Mouse (Mus musculus): ENCODE measurements around the gene Ogn.
"Not testable (repeated sequence)": the region's sequence is repeated elsewhere in the genome, so short reads cannot be mapped to it uniquely, and the experiment has no call there.

Ogn gene

DNA sequence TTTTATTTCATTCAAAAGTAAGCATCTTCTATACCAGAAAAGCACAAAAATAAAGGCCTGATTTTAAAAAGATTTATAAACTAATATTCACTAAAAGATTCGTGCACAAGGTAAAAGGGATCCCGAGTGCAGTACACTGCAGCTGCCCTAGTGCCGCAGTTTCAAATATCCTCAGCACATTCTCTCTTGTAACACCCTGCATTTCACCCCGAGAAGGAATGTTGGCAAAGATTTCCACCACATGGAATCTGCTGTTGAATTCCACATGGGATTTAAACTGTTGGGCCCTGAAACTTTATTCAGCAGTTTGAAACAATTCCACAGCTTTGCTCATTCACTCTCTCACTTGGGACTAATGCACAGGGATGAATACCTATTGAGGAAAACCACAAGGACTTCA, at the start of gene Ogn:
TSS of gene Ogn (plus strand) at position 333 of the 400 bp plus-strand sequence.
- DNase-seq (ENCODE audit: low spot score), result no peak

- peak; percentile 36 for DNase-seq (ENCODE audit: low spot score)
These were observed 48.7 kb upstream of the Ogn start for GRCm38 (mm10) chr13:49559185-49559584.

- no peak for DNase-seq (ENCODE audit: low spot score)
These were observed 47.0 kb upstream of the Ogn start for GRCm38 (mm10) chr13:49560886-49561285.

DNA sequence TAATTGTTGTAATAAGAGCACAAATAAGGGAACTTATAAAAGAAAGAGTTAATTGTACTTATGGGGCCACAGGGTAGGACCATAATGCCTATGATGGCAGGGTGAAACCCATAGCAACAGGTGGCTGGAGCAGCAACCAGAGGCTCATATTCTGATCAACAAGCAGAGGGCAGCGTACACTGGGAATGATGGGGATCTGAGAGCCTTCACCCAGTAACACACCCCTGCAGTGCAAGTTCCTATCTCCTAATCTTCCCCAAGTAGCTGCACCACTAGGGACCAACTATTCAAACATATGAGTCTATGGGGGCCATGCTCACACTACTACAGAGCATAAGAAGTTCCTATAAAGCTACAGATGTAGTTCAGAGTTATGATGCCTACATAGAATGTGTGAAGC, 43.5 kb upstream of the Ogn start:
- no peak for DNase-seq (ENCODE audit: low spot score)

DNA sequence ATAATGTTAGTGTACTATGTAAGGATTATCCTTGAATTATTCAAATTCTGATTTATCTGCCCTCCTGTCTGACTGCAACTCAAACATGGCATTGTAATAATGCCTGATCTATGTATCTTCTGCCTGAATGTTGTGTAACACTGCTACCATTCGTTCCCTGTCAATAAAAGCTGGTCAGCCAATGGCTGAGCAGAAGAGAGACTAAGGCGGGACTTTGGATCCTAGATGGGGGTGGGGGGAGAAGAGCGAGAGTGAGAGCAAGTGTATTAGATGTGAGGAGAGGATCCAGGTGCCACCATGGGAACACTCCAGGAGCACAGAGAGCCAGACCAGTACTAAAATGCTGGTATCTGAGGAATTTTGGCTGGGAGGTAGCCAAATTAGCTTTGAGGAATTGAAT, 37.5 kb upstream of the Ogn start:
- DNase-seq (ENCODE audit: low spot score), result no peak

GRCm38 (mm10) chr13:49571418-49571817, 36.4 kb upstream of the Ogn start:
- DNase-seq (ENCODE audit: low spot score), result no peak

DNA sequence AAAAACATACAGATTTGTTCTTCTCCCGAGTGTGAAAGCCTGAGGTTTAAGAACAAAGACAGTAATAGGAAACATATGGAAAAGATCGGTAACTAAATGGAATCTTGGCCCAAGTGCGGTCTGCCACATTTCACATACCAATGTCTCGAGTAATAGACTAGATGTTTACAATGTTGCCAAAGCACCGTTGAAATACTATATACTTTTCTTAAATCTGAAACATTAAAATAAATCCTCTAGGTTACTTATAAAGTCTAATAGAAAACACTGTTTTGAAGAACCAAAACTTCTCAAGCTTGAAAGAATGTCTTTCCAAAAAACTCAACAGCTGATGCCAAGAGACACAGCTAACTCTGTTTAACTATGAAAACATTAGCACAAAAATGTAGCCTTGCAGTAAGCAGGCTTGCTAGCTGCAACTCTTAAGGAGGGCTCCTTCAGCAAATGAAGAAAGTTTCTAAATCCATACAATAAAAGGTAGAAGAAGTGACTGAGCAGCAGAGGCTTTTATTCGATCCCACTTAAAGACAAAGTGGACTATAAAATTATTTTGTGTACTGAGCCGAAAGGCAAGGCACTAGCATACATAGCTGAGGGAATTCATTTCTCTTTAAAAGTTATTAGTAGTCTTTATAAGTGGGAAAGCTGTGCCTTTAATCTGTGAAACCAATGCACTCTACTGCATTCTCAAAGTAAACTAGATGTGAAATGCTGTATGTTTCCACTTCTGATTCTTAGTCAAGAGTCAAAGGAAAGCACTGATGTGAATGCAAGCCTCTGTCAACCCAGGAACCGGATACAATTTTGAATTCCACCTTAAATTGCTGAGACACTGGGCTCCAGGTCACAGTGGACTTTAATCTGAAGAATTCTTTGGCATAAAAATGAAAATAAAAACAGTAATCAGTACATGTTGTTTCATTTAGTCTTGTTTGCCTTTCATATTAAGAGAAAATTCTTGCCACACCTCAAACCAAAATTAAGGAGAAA, 26.0 kb upstream of the Ogn start, which contains the start of gene Omd:
TSS of gene Omd (plus strand) at position 922 of the 990 bp plus-strand sequence.
- no peak for DNase-seq (ENCODE audit: low spot score)

DNA sequence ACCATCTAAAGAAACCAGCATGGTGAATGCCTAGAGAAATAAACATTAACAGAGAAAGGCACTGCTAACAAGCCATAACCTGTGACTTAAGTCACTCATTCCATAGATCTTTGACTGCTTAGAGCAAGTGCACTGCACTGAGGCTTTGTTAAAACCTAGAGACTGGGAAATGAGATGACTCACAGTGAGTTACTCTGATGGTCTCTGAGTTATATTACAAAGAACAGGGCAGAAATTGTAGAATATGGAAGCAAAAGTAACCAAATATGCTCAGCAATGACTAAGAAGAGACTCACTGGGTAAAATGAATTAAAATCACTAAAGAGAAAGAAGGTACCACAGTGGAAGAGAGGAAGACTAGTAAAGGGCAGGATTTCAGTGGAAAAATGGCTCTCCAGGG, 24.0 kb upstream of the Ogn start:
- DNase-seq (ENCODE audit: low spot score), result no peak

- DNase-seq (ENCODE audit: low spot score), result no peak
These were observed 23.4 kb upstream of the Ogn start for GRCm38 (mm10) chr13:49584307-49585005.

DNA sequence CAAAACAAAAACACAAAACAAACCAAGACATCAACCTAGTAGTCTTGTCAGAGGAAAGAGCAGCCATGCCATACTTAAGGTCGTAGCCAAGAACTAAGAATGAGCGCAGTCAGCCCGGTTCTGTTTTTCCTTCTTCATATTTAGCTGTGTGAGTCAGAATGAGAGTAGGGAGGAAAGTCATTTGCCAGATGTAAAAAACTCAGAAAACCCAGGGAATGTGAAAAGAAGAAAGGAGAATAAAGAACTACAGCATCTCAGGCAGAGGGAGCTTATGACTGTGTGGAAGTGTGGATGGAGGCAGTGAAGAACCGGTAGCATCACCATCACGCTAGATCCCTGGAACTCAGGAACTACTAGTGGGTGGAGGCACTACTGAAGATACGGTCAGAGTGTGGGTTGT, 21.8 kb upstream of the Ogn start:
- no peak for DNase-seq (ENCODE audit: low spot score)

DNA sequence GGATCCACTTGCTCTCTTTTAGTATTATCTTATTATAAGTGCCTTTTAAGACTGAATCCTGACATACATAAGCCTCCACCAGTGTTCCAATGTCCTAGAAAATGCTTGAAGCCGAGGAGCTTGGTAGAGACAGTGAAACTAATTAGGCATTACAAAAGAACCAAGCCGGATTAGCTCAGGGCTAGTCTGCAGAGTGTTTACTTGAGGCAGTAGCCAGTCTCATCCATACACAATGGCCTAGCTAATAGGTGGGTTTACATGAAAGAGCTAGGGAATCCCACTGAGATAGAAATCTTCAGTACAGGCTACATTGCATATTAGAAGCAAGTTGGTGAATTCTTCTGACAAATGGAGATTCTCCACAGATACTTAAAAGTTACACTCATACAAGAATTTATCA, 5.3 kb upstream of the Ogn start:
- DNase-seq (ENCODE audit: low spot score), result not testable (repeated sequence)

DNA sequence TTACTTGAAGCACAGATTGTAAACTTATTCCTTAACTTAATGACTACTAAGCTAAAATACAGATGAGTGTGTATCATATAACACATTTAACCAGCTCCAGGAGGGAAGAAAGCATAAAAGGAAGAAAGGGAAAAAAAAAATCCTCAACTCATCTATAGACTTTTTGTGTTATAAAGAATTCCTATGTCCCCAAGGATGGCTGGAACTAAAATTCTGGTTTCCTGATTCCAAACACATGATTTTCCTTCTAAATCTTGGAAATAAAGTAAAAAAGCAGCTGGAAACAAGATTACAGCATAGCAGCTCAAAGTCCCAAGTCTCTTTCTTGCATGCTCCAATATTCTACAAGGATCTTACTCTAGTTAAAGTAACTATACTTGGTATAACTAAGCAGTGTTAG, 4.2 kb upstream of the Ogn start:
- no peak for DNase-seq (ENCODE audit: low spot score)

DNA sequence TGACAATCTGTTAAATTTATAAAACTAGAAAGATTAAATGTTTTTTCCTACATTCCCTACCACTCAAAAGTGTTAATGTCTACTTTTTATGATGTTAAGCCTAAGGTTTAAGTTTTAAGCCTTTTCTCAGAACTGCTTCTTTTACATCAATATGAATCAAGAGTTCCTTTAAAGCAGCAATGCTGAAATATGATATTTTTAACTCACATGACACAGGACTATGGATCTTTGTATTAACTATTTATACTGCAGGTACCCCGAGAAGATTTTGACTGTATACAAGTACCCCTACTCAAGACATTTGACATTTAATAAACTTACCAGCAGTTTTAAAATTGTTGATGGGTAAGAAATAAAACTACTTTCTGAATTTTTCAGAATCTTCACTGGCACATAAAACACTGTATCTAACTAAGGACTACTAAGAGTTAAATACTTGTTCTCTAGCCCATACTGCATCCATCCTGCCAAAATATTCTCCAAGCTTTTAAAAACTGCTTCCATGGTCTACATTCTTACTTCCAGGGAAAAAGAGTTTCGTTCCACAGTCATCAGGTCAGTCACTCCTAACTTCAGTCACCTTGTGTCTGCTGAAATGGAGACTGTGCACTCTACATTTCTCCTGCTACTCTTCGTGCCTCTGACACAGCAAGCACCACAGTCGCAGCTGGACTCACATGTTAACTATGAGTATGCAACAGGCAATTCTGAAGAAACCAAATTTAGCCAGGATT, 910 bp downstream of the Ogn start:
- DNase-seq (ENCODE audit: low spot score), result no peak

- DNase-seq (ENCODE audit: low spot score), result no peak
These were observed 9.2 kb downstream of the Ogn start for GRCm38 (mm10) chr13:49617021-49617420.

DNA sequence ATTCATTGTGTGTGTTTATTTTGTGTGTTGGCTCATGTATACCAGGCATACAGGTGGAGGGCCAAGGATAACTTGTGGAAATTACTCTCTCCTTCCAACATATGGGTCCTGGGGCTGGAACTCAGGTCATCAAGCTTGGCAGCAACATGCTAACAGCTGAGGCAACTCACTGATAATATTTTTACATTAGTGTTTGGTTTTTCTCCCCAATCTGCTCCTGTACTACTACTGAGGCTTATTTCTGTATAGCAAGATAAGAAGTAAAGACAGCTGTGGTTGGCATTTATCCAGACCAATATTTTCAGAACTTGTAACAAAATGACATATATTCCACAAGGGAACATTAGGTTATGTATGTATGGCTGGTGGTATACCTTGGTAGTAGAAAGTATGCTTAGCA, 10.5 kb downstream of the Ogn start:
- DNase-seq (ENCODE audit: low spot score), result no peak

GRCm38 (mm10) chr13:49623216-49623615, 15.4 kb downstream of the Ogn start:
- no peak for DNase-seq (ENCODE audit: low spot score)

DNA sequence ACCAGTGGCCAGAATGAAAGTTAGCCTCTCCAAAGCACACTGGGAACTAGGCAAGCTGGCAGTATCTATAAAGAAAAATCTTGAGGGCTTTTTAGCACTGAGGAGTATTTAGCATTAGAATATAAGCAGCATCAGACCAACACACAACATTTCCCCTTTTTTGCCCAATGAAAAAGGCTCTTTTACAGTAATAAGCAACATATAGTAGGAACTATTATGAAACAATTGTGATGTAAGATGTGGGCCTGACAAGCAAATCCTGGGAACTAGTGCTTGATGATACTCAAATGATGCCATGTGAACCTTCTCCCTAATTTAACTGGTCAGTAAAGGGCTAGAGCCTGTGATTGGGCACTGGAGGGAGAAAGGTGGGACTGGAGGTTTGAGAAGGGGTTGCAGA, 20.3 kb downstream of the Ogn start:
- DNase-seq (ENCODE audit: low spot score), result no peak

DNA sequence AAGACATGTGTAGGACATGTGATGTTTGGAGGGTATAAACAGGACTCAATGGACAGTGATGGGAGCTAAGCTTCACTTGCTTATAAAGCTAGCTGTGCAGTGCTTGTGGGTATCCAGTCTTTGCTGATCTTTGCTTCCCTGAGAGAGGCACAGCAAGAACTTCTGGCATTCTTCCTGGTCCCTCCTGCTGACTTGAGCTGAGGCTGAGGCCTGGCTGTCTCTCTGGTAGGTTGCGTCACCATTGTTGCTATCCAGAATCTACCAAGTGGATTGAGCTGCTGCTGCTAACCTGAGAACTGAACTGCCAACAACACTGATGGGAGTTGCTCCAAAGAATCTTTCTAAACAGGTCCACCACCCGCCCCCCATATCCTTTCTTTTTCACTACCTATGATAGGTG, 21.2 kb downstream of the Ogn start:
- DNase-seq (ENCODE audit: low spot score), result no peak

GRCm38 (mm10) chr13:49639965-49640364, 32.1 kb downstream of the Ogn start:
- no peak for DNase-seq (ENCODE audit: low spot score)

- no peak for DNase-seq (ENCODE audit: low spot score)
These were observed 34.8 kb downstream of the Ogn start for GRCm38 (mm10) chr13:49642650-49643049.

DNA sequence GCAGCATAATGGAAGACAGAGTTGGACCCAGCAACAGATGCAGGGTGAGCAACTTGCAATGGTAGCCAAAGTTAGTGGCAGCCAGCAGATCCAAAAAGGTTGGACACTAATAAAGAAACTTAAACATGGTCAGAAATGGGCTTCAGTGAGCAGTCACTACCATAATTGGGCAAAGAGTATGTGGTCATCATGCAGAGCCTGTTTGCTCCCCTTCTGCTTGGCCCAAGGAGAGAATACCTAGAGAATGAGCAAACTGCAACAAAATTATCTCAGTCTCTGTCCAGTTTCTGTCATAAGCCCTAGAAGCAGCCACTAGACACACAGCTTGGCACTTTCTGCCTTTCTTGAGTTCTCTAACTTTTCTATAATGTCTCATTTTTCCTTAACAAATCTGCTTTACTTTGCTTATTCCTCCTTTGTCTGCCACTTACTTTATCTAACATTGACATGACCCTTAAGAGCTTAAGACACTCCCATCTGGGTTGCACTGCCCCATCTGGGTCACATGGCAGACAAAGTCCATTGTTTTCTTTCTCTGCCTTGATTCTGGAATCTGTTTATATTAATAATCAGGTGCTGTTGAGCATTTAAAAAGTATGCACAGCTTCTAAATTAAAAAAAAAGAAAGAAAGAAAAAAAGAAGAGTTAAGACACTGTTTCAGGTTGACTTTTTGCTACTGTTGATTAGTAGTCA, 36.0 kb downstream of the Ogn start:
- no peak for DNase-seq (ENCODE audit: low spot score)
